Mouse (Mus musculus): ENCODE measurements around the gene Cyp1a2.
"Not testable (repeated sequence)": the region's sequence is repeated elsewhere in the genome, so short reads cannot be mapped to it uniquely, and the experiment has no call there.

The Cyp1a2 gene

GRCm38 (mm10) chr9:57683520-57683919 is at the start of gene Cyp1a2:
Gene Cyp1a2, minus strand, starts transcription at chr9:57683703.
- no peak for DNase-seq (ENCODE audit: low spot score)

- no peak for DNase-seq (ENCODE audit: low spot score)
Observed at GRCm38 (mm10) chr9:57728312-57728711, 44.8 kb upstream of the Cyp1a2 start.

GRCm38 (mm10) chr9:57724701-57725100 is 41.2 kb upstream of the Cyp1a2 start:
- DNase-seq (ENCODE audit: low spot score) = no peak

GRCm38 (mm10) chr9:57723796-57724195 is 40.3 kb upstream of the Cyp1a2 start:
- DNase-seq (ENCODE audit: low spot score) = no peak

GRCm38 (mm10) chr9:57723315-57723715 is 39.8 kb upstream of the Cyp1a2 start:
- DNase-seq (ENCODE audit: low spot score) = peak; percentile 52

GRCm38 (mm10) chr9:57722371-57722770 is 38.9 kb upstream of the Cyp1a2 start:
- no peak for DNase-seq (ENCODE audit: low spot score)

- no peak for DNase-seq (ENCODE audit: low spot score)
Observed at GRCm38 (mm10) chr9:57720736-57721135, 37.2 kb upstream of the Cyp1a2 start.

- DNase-seq (ENCODE audit: low spot score) = no peak
Observed at GRCm38 (mm10) chr9:57718408-57718807, 34.9 kb upstream of the Cyp1a2 start.

GRCm38 (mm10) chr9:57712194-57712593 is 28.7 kb upstream of the Cyp1a2 start:
- no peak for DNase-seq (ENCODE audit: low spot score)

- DNase-seq (ENCODE audit: low spot score) = not testable (repeated sequence)
Observed at GRCm38 (mm10) chr9:57710214-57710613, 26.7 kb upstream of the Cyp1a2 start.

GRCm38 (mm10) chr9:57708720-57709274 is 25.3 kb upstream of the Cyp1a2 start:
- DNase-seq (ENCODE audit: low spot score) = peak; percentile 37

GRCm38 (mm10) chr9:57708068-57708719 is 24.7 kb upstream of the Cyp1a2 start, which contains the start of gene Edc3:
Gene Edc3, plus strand, starts transcription at chr9:57708540.
- DNase-seq (ENCODE audit: low spot score) = peak; percentile 92

- no peak for DNase-seq (ENCODE audit: low spot score)
Observed at GRCm38 (mm10) chr9:57706496-57706895, 23.0 kb upstream of the Cyp1a2 start.

- DNase-seq (ENCODE audit: low spot score) = no peak
Observed at GRCm38 (mm10) chr9:57698466-57699150, 15.1 kb upstream of the Cyp1a2 start.

- DNase-seq (ENCODE audit: low spot score) = no peak
Observed at GRCm38 (mm10) chr9:57697380-57697779, 13.9 kb upstream of the Cyp1a2 start.

- DNase-seq (ENCODE audit: low spot score) = peak; percentile 63
Observed at GRCm38 (mm10) chr9:57696380-57697285, 13.1 kb upstream of the Cyp1a2 start.

GRCm38 (mm10) chr9:57694108-57694507 is 10.6 kb upstream of the Cyp1a2 start:
- no peak for DNase-seq (ENCODE audit: low spot score)

- DNase-seq (ENCODE audit: low spot score) = no peak
Observed at GRCm38 (mm10) chr9:57688606-57689005, 5.1 kb upstream of the Cyp1a2 start.

- DNase-seq (ENCODE audit: low spot score) = no peak
Observed at GRCm38 (mm10) chr9:57688158-57688557, 4.7 kb upstream of the Cyp1a2 start.

- no peak for DNase-seq (ENCODE audit: low spot score)
Observed at GRCm38 (mm10) chr9:57687751-57688150, 4.2 kb upstream of the Cyp1a2 start, which contains the start of gene Cyp1a1. Gene Cyp1a1, plus strand, starts transcription at chr9:57687928.

GRCm38 (mm10) chr9:57686011-57686410 is 2.5 kb upstream of the Cyp1a2 start:
- DNase-seq (ENCODE audit: low spot score) = no peak

GRCm38 (mm10) chr9:57681411-57681810 is 2.1 kb downstream of the Cyp1a2 start:
- no peak for DNase-seq (ENCODE audit: low spot score)
